Mouse (Mus musculus): ENCODE data around the gene Dpf2. TPM values are rescaled to one million over a fixed set of nuclear protein-coding genes. Genes with fewer than 3 reads are reported as not detected.

Gene Dpf2
- polyA plus RNA-seq, 1 experiment, result 71.5 TPM

DNA sequence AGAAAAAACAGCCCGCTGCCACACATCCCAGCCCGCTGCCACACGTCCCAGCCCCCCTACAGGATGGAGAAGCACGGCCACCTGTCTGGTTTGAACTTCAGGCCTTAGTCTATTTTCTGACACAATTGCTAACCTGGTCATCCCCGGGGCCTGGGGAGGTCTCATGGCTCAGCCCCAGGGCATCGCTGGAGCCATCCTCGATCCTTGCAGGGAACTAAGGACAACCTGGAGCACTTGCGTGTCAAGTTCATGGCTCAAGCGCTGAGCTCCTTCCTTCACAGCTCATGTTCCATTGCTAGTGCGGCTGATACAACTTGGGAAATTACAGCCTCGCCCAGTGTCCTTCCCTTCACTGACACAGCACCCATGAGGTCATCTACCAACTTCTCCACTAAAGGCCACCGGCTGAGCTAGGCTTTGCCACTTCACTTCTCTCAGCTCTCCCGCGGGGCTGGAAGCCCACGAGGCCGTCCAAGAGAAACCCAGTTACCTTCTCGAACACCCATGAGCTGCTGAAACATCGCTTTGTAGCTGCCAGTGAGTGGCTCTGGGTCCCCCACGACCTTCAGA, 40.5 kb upstream of the Dpf2 start:
- WGBS, result 84% methylated on average over 19 of the region's 19 CpGs
- peak; percentile 38 for DNase-seq

DNA sequence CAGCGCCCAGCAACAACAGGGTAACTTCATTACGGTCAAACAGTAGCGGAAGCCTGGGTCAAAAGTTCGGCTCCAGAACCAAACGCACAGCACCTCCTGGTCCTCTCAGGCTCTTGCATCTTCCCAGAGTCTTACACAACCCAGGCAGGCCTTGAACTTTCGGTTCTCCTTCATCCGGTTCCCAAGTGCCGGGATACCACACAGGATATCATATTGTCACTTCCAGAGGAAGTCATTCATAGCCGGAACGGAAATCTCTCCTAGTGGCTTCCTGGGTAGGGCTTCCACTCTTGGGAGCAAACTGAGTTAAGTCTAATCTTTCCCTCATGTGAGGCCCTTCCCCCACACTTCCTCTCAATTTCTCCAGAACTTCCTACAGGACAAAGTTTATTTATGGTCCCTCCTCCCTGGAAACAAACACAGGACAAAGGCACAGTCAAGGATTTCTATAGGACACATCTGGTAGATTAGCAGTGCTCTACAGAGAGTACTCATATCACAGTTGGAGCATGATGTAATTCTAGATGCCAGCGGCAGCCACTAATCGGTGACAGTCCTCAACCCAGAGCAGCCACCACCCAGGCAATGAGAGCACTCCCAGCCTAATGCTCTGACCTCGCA, 39.4 kb upstream of the Dpf2 start:
- Histone ChIP-seq H3K4me1 (ENCODE audit: control insufficient read depth, insufficient read depth, low read length) (peaks cover 5% of the 10 kb centered on the region; the same call in 1 of the 2 replicates), H3K27ac (ENCODE audit: insufficient read depth, low read depth, low read length) (peak overlapping the region; percentile 82), H3K27me3 (replicated peaks; ENCODE audit: control insufficient read depth, insufficient read depth, low read length) (no peaks in the 10 kb centered on the region), H3K36me3 (ENCODE audit: control insufficient read depth, insufficient read depth, low read length) (no peaks in the 10 kb centered on the region), H3K4me3 (ENCODE audit: insufficient read depth, low read depth, low read length) (peak overlapping the region; percentile 20)
- peak; percentile 92 for DNase-seq
- no peak for TF ChIP-seq POLR2A (IDR thresholded peaks at IDR 0.05; ENCODE audit: low read depth, low read length)
- no peak for TF ChIP-seq CTCF (conservative IDR thresholded peaks at IDR 0.05; ENCODE audit: insufficient read depth, insufficient read length, low read depth, low read length)
- 48% methylated on average over 13 of the region's 13 CpGs for WGBS

More for the DNA sequence above, 40.5 kb upstream of the Dpf2 start:
- peaks cover 5% of the 10 kb centered on the region; the same call in 1 of the 2 replicates for H3K4me1 ChIP-seq (ENCODE audit: control insufficient read depth, insufficient read depth, low read length)
- H3K27ac ChIP-seq (ENCODE audit: insufficient read depth, low read depth, low read length), result no peak overlapping the region
- no peak for TF ChIP-seq POLR2A (IDR thresholded peaks at IDR 0.05; ENCODE audit: low read depth, low read length)
- TF ChIP-seq CTCF (conservative IDR thresholded peaks at IDR 0.05; ENCODE audit: insufficient read depth, insufficient read length, low read depth, low read length), result no peak
- H3K36me3 ChIP-seq (ENCODE audit: control insufficient read depth, insufficient read depth, low read length), result no peaks in the 10 kb centered on the region
- no peak overlapping the region for H3K4me3 ChIP-seq (ENCODE audit: insufficient read depth, low read depth, low read length)
- no peaks in the 10 kb centered on the region for H3K27me3 ChIP-seq (replicated peaks; ENCODE audit: control insufficient read depth, insufficient read depth, low read length)

DNA sequence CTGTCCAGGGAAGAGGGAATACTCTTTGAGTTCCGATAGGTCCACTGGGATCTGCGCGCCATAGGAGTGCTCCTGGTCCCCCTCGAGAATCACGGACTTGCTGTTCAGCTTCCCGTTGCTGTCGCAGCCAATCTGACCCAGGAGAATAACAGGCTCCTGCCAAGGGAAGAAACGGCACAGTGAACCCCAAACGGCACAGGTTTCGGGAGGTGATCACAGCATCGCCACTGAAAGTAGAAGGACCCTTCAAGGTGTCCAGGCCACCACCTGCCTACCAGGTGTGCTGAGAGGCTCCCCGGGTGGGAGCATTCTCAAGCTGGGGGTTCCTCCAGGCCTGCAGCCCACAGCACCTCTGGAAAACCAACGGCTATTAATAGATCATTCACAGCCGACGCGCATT, 38.8 kb upstream of the Dpf2 start:
- 69% methylated on average over 16 of the region's 16 CpGs for WGBS
- H3K4me3 ChIP-seq (ENCODE audit: insufficient read depth, low read depth, low read length), result peak overlapping the region; percentile 20
- TF ChIP-seq CTCF (conservative IDR thresholded peaks at IDR 0.05; ENCODE audit: insufficient read depth, insufficient read length, low read depth, low read length) (no peak), POLR2A (IDR thresholded peaks at IDR 0.05; ENCODE audit: low read depth, low read length) (no peak)
- H3K27ac ChIP-seq (ENCODE audit: insufficient read depth, low read depth, low read length), result peak overlapping the region; percentile 82
- H3K36me3 ChIP-seq (ENCODE audit: control insufficient read depth, insufficient read depth, low read length), result no peaks in the 10 kb centered on the region
- no peak for DNase-seq
- no peaks in the 10 kb centered on the region for H3K27me3 ChIP-seq (replicated peaks; ENCODE audit: control insufficient read depth, insufficient read depth, low read length)
- peaks cover 5% of the 10 kb centered on the region; the same call in 1 of the 2 replicates for H3K4me1 ChIP-seq (ENCODE audit: control insufficient read depth, insufficient read depth, low read length)

DNA sequence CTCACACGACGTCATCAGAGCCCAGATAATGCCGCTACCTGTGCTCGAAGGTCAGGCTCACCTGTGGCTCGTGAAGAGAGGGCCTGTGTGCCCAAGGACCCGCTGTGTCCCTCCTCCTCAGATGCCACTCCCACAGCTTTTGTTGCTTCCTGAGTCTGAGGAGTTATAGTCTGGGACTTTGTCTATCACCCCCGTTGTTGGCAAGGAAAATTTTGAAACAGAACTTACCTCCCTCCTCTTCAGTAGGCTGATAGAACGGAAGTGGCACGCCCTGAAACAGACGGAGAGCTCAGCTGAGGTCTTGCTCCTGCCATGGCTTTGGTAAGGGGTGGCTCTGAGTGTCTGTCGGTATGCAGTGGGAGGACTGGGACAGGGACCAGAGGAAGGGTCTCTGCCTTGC, 37.4 kb upstream of the Dpf2 start:
- H3K27ac ChIP-seq (ENCODE audit: insufficient read depth, low read depth, low read length), result peak overlapping the region; percentile 31; the same call in 1 of the 2 replicates
- 81% methylated on average over 11 of the region's 11 CpGs for WGBS

DNA sequence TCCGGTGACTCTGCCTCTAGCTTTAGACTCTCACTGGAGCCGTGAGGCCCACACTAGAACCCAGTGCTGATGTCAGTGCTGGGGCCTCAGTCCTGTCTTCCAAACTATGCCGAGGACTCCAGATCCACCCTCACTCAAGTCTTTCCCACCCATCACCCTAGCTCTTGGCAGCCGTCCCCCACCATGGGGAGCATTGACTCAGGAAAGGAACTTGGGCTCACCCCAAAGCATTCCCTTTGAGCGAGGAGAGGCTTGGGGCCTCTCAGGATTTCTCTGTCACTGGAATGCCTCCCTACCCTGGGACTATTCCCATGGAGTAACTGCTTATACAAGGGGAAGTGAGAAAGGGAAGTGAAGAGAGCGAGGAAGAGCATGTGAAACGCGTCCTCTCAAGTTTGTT, 33.1 kb upstream of the Dpf2 start:
- no peak for TF ChIP-seq POLR2A (IDR thresholded peaks at IDR 0.05; ENCODE audit: low read depth, low read length)
- no peak for TF ChIP-seq CTCF (conservative IDR thresholded peaks at IDR 0.05; ENCODE audit: insufficient read depth, insufficient read length, low read depth, low read length)
- peak overlapping the region; percentile 58 for H3K27ac ChIP-seq (ENCODE audit: insufficient read depth, low read depth, low read length)
- H3K4me3 ChIP-seq (ENCODE audit: insufficient read depth, low read depth, low read length), result no peak overlapping the region
- no peaks in the 10 kb centered on the region for H3K27me3 ChIP-seq (replicated peaks; ENCODE audit: control insufficient read depth, insufficient read depth, low read length)
- 56% methylated on average over 8 of the region's 8 CpGs for WGBS
- H3K36me3 ChIP-seq (ENCODE audit: control insufficient read depth, insufficient read depth, low read length), result no peaks in the 10 kb centered on the region
- peak; percentile 38 for DNase-seq
- peaks cover 13% of the 10 kb centered on the region for H3K4me1 ChIP-seq (ENCODE audit: control insufficient read depth, insufficient read depth, low read length)

More for the DNA sequence above, 37.4 kb upstream of the Dpf2 start:
- H3K4me1 ChIP-seq (ENCODE audit: control insufficient read depth, insufficient read depth, low read length), result peaks cover 8% of the 10 kb centered on the region; the same call in 1 of the 2 replicates
- no peaks in the 10 kb centered on the region for H3K27me3 ChIP-seq (replicated peaks; ENCODE audit: control insufficient read depth, insufficient read depth, low read length)
- DNase-seq, result peak; percentile 63
- no peaks in the 10 kb centered on the region for H3K36me3 ChIP-seq (ENCODE audit: control insufficient read depth, insufficient read depth, low read length)
- peak overlapping the region; percentile 15; the same call in 1 of the 2 replicates for H3K4me3 ChIP-seq (ENCODE audit: insufficient read depth, low read depth, low read length)
- no peak for TF ChIP-seq POLR2A (IDR thresholded peaks at IDR 0.05; ENCODE audit: low read depth, low read length)
- TF ChIP-seq CTCF (conservative IDR thresholded peaks at IDR 0.05; ENCODE audit: insufficient read depth, insufficient read length, low read depth, low read length), result no peak

DNA sequence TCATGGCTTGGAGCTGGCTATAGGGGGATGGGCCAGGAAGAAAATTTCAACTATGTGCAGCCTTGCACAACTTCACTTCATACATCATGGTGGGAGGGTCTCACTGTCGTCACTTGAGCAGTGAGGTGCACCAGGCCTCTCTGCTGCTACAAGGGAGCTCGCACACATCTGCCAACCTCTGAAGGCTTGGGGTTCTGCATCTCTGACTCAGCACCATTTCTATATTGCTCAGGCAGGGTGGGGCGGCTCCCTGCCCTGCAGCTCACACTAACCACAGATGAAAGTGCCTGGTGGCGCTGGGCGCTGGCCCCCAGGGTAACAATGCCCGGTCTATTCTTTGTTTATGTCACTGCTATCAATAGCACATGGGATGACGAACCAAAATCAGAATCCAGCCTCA, 32.2 kb upstream of the Dpf2 start:
- H3K4me1 ChIP-seq (ENCODE audit: control insufficient read depth, insufficient read depth, low read length), result peaks cover 19% of the 10 kb centered on the region
- no peak for TF ChIP-seq CTCF (conservative IDR thresholded peaks at IDR 0.05; ENCODE audit: insufficient read depth, insufficient read length, low read depth, low read length)
- TF ChIP-seq POLR2A (IDR thresholded peaks at IDR 0.05; ENCODE audit: low read depth, low read length), result no peak
- DNase-seq, result peak; percentile 51
- no peak overlapping the region for H3K4me3 ChIP-seq (ENCODE audit: insufficient read depth, low read depth, low read length)
- no peaks in the 10 kb centered on the region for H3K27me3 ChIP-seq (replicated peaks; ENCODE audit: control insufficient read depth, insufficient read depth, low read length)
- 63% methylated on average over 7 of the region's 7 CpGs for WGBS
- H3K27ac ChIP-seq (ENCODE audit: insufficient read depth, low read depth, low read length), result peak overlapping the region; percentile 58
- no peaks in the 10 kb centered on the region for H3K36me3 ChIP-seq (ENCODE audit: control insufficient read depth, insufficient read depth, low read length)

DNA sequence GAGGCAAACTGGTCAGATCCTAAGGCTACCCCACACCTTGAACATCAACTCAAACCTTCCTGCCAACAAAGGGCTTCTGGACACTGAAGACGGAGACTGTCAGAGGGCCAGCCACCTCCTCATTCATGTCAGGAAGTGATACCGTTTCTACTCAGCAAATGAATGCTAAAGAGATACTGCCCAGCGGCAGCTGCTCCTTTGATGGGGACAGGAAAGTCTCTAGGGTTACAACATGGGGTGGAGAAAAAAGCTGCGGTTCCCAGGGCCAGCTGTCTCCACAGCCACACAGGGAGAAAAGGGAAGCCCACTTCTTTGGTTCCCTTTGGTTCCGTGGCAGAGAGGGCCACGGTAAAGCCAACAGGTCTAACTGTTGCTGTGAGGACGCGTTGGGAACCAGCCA, 31.3 kb upstream of the Dpf2 start:
- Histone ChIP-seq H3K4me1 (ENCODE audit: control insufficient read depth, insufficient read depth, low read length) (peaks cover 25% of the 10 kb centered on the region), H3K4me3 (ENCODE audit: insufficient read depth, low read depth, low read length) (no peak overlapping the region), H3K27ac (ENCODE audit: insufficient read depth, low read depth, low read length) (no peak overlapping the region), H3K27me3 (replicated peaks; ENCODE audit: control insufficient read depth, insufficient read depth, low read length) (no peaks in the 10 kb centered on the region), H3K36me3 (ENCODE audit: control insufficient read depth, insufficient read depth, low read length) (no peaks in the 10 kb centered on the region)
- no peak for TF ChIP-seq POLR2A (IDR thresholded peaks at IDR 0.05; ENCODE audit: low read depth, low read length)
- no peak for TF ChIP-seq CTCF (conservative IDR thresholded peaks at IDR 0.05; ENCODE audit: insufficient read depth, insufficient read length, low read depth, low read length)
- DNase-seq, result no peak
- WGBS, result 58% methylated on average over 8 of the region's 8 CpGs
